Mouse (Mus musculus): ENCODE results near the gene Ptgs1. TPM values are rescaled to one million over a fixed set of nuclear protein-coding genes. Genes with fewer than 3 reads are reported as not detected.

Gene Ptgs1
- polyA plus RNA-seq, 1 experiment: 122 TPM

GRCm38 (mm10) chr2:36220891-36221290 is 9.3 kb upstream of the Ptgs1 start:
- H3K36me3 ChIP-seq (ENCODE audit: control insufficient read depth, insufficient read depth): no peaks in the 10 kb centered on the region
- H3ac ChIP-seq (ENCODE audit: control insufficient read depth, insufficient read length): no peak overlapping the region
- no peaks in the 10 kb centered on the region for H3K79me2 ChIP-seq (ENCODE audit: control insufficient read depth, insufficient read depth)
- no peaks in the 10 kb centered on the region for H3K27me3 ChIP-seq (ENCODE audit: control insufficient read depth, insufficient read depth, insufficient read length)
- H3K4me2 ChIP-seq (ENCODE audit: low read depth): no peak overlapping the region
- no peak for TF ChIP-seq POLR2AphosphoS2 (IDR thresholded peaks at IDR 0.05; ENCODE audit: insufficient read length, low read depth)
- no peak for TF ChIP-seq USF1 (IDR thresholded peaks at IDR 0.05; ENCODE audit: low read depth)
- H3K4me3 ChIP-seq: no peak overlapping the region

DNA sequence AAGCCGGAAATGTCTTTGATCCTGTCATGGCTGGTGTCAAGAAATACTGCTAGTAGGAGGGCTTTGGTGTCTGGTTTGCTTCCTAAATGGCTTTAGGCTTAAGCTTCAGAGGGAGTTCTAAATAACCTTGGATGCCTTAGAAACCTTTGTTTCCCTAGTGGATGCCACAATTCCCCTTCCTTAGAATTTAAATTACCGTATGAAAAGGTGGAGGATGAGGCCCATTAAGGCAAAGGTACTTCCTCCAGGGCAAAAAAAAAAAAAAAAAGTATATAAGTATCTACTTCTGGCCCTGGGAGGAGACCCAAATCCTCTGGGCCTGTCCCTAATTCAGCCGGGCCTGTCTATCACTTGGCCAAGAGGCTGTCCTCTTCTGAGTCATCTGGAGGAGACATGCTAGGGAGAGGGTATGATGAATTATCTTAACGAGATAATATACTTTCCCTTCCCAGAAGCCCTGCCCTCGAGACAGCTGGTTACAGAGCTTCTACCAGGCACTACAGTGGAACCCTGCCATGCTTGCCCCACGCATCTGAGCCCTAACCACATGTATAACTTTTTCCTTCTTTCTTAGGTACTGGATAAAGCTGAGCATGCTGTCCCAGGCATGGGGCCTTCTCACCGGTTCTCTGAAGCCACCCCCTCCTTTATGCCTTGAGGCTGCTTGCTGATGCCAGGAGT is 7.9 kb upstream of the Ptgs1 start:
- TF ChIP-seq REST (IDR thresholded peaks at IDR 0.05; ENCODE audit: insufficient read depth, insufficient read length): no peak
- peak; percentile 44 for TF ChIP-seq POLR2A (IDR thresholded peaks at IDR 0.05; ENCODE audit: insufficient read length, low read depth)
- peak; percentile 53 for TF ChIP-seq POLR2AphosphoS2 (IDR thresholded peaks at IDR 0.05; ENCODE audit: insufficient read length, low read depth)
- TF ChIP-seq MYOD1 (IDR thresholded peaks at IDR 0.05; ENCODE audit: control insufficient read depth in 1 of 3, insufficient read length in 2 of 3, low read depth in 2 of 3): peak; percentile 20 to 80 (median 76)
- TF ChIP-seq MYOG (IDR thresholded peaks at IDR 0.05; ENCODE audit: control insufficient read depth in 1 of 3, insufficient read depth in 1 of 3, insufficient read length in 2 of 3, low read depth in 2 of 3): peak; percentile 28 to 79 (median 69)
- TF ChIP-seq CEBPB (IDR thresholded peaks at IDR 0.05; ENCODE audit: insufficient read depth, poor library complexity, severe bottlenecking): no peak
- H3K79me2 ChIP-seq (ENCODE audit: control insufficient read depth, insufficient read depth): no peaks in the 10 kb centered on the region
- peak overlapping the region; percentile 86 for H3K4me2 ChIP-seq (ENCODE audit: low read depth)
- H3ac ChIP-seq (ENCODE audit: control insufficient read depth, insufficient read length): no peak overlapping the region
- H3K36me3 ChIP-seq (ENCODE audit: control insufficient read depth, insufficient read depth): no peaks in the 10 kb centered on the region
- H3K27me3 ChIP-seq (ENCODE audit: control insufficient read depth, insufficient read depth, insufficient read length): no peaks in the 10 kb centered on the region
- peak overlapping the region; percentile 23 for H3K4me3 ChIP-seq

DNA sequence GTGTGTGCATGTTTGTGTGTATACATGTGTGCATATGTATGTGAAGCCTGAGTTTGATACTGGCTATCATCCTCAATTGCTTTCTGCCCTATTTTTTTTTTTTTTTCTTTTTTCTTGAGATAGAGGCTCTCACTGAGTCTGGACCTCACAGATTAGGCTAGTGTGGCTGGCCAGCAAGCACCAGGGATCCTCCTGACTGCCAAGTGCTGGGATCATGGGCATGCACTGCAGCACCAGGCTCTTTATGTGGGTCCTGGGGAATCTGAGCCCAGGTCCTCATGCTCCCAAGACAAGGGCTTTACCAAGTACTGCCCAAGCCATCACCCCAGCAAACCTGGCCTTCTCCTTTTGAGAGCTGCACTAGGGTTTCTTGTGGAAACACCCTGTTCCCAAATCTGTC is 6.8 kb upstream of the Ptgs1 start:
- H3K4me2 ChIP-seq (ENCODE audit: low read depth): peak overlapping the region; percentile 86
- no peaks in the 10 kb centered on the region for H3K79me2 ChIP-seq (ENCODE audit: control insufficient read depth, insufficient read depth)
- H3K27me3 ChIP-seq (ENCODE audit: control insufficient read depth, insufficient read depth, insufficient read length): no peaks in the 10 kb centered on the region
- H3K4me3 ChIP-seq: peak overlapping the region; percentile 23
- TF ChIP-seq POLR2A (IDR thresholded peaks at IDR 0.05; ENCODE audit: insufficient read length, low read depth) (no peak), USF1 (IDR thresholded peaks at IDR 0.05; ENCODE audit: low read depth) (no peak), REST (IDR thresholded peaks at IDR 0.05; ENCODE audit: insufficient read depth, insufficient read length) (no peak), TCF12 (IDR thresholded peaks at IDR 0.05; ENCODE audit: insufficient read depth, poor library complexity, severe bottlenecking) (no peak), TCF3 (IDR thresholded peaks at IDR 0.05; ENCODE audit: insufficient read length, low read depth) (no peak), E2F4 (IDR thresholded peaks at IDR 0.05; ENCODE audit: insufficient read depth) (no peak), POLR2AphosphoS2 (IDR thresholded peaks at IDR 0.05; ENCODE audit: insufficient read length, low read depth) (no peak), MAX (IDR thresholded peaks at IDR 0.05; ENCODE audit: low read depth) (no peak)
- no peak overlapping the region for H3ac ChIP-seq (ENCODE audit: control insufficient read depth, insufficient read length)
- H3K36me3 ChIP-seq (ENCODE audit: control insufficient read depth, insufficient read depth): no peaks in the 10 kb centered on the region

GRCm38 (mm10) chr2:36224153-36224552 is 6.1 kb upstream of the Ptgs1 start:
- Histone ChIP-seq H3K4me3 (peak overlapping the region; percentile 23), H3K79me2 (ENCODE audit: control insufficient read depth, insufficient read depth) (no peaks in the 10 kb centered on the region), H3ac (ENCODE audit: control insufficient read depth, insufficient read length) (no peak overlapping the region), H3K4me2 (ENCODE audit: low read depth) (peak overlapping the region; percentile 86), H3K36me3 (ENCODE audit: control insufficient read depth, insufficient read depth) (no peaks in the 10 kb centered on the region), H3K27me3 (ENCODE audit: control insufficient read depth, insufficient read depth, insufficient read length) (no peaks in the 10 kb centered on the region)
- TF ChIP-seq TCF12 (IDR thresholded peaks at IDR 0.05; ENCODE audit: insufficient read depth, poor library complexity, severe bottlenecking): no peak
- TF ChIP-seq REST (IDR thresholded peaks at IDR 0.05; ENCODE audit: insufficient read depth, insufficient read length): no peak
- TF ChIP-seq POLR2AphosphoS2 (IDR thresholded peaks at IDR 0.05; ENCODE audit: insufficient read length, low read depth): no peak
- no peak for TF ChIP-seq TCF3 (IDR thresholded peaks at IDR 0.05; ENCODE audit: insufficient read length, low read depth)
- TF ChIP-seq MYOD1 (IDR thresholded peaks at IDR 0.05; ENCODE audit: control insufficient read depth in 1 of 3, insufficient read length in 2 of 3, low read depth in 2 of 3): no peak
- no peak for TF ChIP-seq POLR2A (IDR thresholded peaks at IDR 0.05; ENCODE audit: insufficient read length, low read depth)
- TF ChIP-seq USF1 (IDR thresholded peaks at IDR 0.05; ENCODE audit: low read depth): no peak
- no peak for TF ChIP-seq MYOG (IDR thresholded peaks at IDR 0.05; ENCODE audit: control insufficient read depth in 1 of 3, insufficient read depth in 1 of 3, insufficient read length in 2 of 3, low read depth in 2 of 3)
- TF ChIP-seq E2F4 (IDR thresholded peaks at IDR 0.05; ENCODE audit: insufficient read depth): no peak
- TF ChIP-seq MAX (IDR thresholded peaks at IDR 0.05; ENCODE audit: low read depth): no peak
- no peak for TF ChIP-seq SRF (IDR thresholded peaks at IDR 0.05; ENCODE audit: control insufficient read depth, insufficient read length, low read depth)
- no peak for TF ChIP-seq CEBPB (IDR thresholded peaks at IDR 0.05; ENCODE audit: insufficient read depth, poor library complexity, severe bottlenecking)

DNA sequence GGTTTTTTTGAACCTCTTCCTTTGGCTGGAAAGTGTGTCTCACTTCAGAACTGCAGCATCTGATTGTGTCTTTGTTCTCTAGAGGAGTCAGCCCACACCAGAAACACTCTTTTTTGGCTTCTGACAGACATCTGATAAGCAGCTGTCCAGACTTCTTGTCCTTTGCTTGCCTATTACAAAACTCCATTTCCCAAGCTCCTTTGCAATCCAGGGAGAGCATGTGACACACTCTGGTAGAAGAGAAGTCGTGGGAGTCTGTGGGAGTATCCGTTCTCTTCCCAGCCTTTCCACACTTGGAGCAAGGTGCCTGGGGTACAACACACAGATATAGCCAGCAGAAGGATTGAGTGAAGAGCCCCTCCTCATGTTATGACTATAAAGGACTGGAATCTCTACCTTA is 5.6 kb upstream of the Ptgs1 start:
- peak overlapping the region; percentile 86 for H3K4me2 ChIP-seq (ENCODE audit: low read depth)
- H3K79me2 ChIP-seq (ENCODE audit: control insufficient read depth, insufficient read depth): no peaks in the 10 kb centered on the region
- no peaks in the 10 kb centered on the region for H3K36me3 ChIP-seq (ENCODE audit: control insufficient read depth, insufficient read depth)
- peak overlapping the region; percentile 23 for H3K4me3 ChIP-seq
- TF ChIP-seq USF1 (IDR thresholded peaks at IDR 0.05; ENCODE audit: low read depth) (peak; percentile 97), MYOG (IDR thresholded peaks at IDR 0.05; ENCODE audit: control insufficient read depth in 1 of 3, insufficient read depth in 1 of 3, insufficient read length in 2 of 3, low read depth in 2 of 3) (peak in 1 of 3 experiments; percentile 73), POLR2AphosphoS2 (IDR thresholded peaks at IDR 0.05; ENCODE audit: insufficient read length, low read depth) (no peak), E2F4 (IDR thresholded peaks at IDR 0.05; ENCODE audit: insufficient read depth) (no peak), MYOD1 (IDR thresholded peaks at IDR 0.05; ENCODE audit: control insufficient read depth in 1 of 3, insufficient read length in 2 of 3, low read depth in 2 of 3) (peak in 2 of 3 experiments; percentile 23 to 38), TCF3 (IDR thresholded peaks at IDR 0.05; ENCODE audit: insufficient read length, low read depth) (no peak)
- H3ac ChIP-seq (ENCODE audit: control insufficient read depth, insufficient read length): no peak overlapping the region
- H3K27me3 ChIP-seq (ENCODE audit: control insufficient read depth, insufficient read depth, insufficient read length): no peaks in the 10 kb centered on the region
